Mouse (Mus musculus) lung, embryonic 15.5 days (tissue): ENCODE data around the gene Nfyc. TPM values are rescaled to one million over a fixed set of nuclear protein-coding genes. Genes with fewer than 3 reads are reported as not detected.

Source experiments
- ATAC-seq: fragments of 200-750 bp; cut with Nextera tagmentation; 2 replicates; pipeline ENCODE4 v1.8.0; 2017; ENCODE audit warnings: moderate number of reproducible peaks, borderline replicate concordance; ENCODE audit not compliant: low FRiP score, low TSS enrichment; ENCODE audit errors: extremely low read depth
- H3K27ac ChIP-seq: fragments of 300-500 bp; sonication (generic); 2 replicates; pipeline ENCODE4 v1.5.1; 2015; ENCODE audit warnings: moderate library complexity, mild to moderate bottlenecking, inconsistent platforms
- H3K27me3 ChIP-seq: fragments of 300-500 bp; sonication (generic); 2 replicates; pipeline ENCODE4 v1.6.1; 2015; ENCODE audit warnings: inconsistent platforms
- H3K36me3 ChIP-seq: fragments of 300-500 bp; sonication (generic); 2 replicates; pipeline ENCODE4 v1.6.1; 2015; ENCODE audit warnings: inconsistent platforms
- H3K4me1 ChIP-seq: fragments of 300-500 bp; sonication (generic); 2 replicates; pipeline ENCODE4 v1.6.1; 2015; ENCODE audit warnings: inconsistent platforms
- H3K4me2 ChIP-seq: fragments of 300-500 bp; sonication (generic); 2 replicates; pipeline ENCODE4 v1.6.1; 2015; ENCODE audit warnings: inconsistent platforms, mild to moderate bottlenecking, moderate library complexity
- H3K4me3 ChIP-seq: fragments of 300-500 bp; sonication (generic); 2 replicates; pipeline ENCODE4 v1.5.1; 2015; ENCODE audit warnings: mild to moderate bottlenecking, inconsistent platforms
- H3K9ac ChIP-seq: fragments of 300-500 bp; sonication (generic); 2 replicates; pipeline ENCODE4 v1.6.1; 2015; ENCODE audit warnings: inconsistent platforms
- H3K9me3 ChIP-seq: fragments of 300-500 bp; sonication (generic); 2 replicates; pipeline ENCODE4 v1.6.1; 2016; ENCODE audit warnings: inconsistent platforms
- WGBS: fragments of 180-500 bp; shearing (Covaris S2); methylation state at CpG from one replicate; pipeline ENCODE4 v1.1.7; 2015; 5-methylcytosine and 5-hydroxymethylcytosine counted together
- polyA plus RNA-seq: library from polyadenylated mRNA; unstranded; fragments of >200 nt; fragmentation: Nextera tagmentation; extraction: Ambion mirVana; gene quantifications from 2 replicates; pipeline ENCODE4 v1.2.1, GENCODE M21; 2015

Gene Nfyc
- polyA plus RNA-seq, 1 experiment from 2014 or later, result 99.5 TPM

DNA sequence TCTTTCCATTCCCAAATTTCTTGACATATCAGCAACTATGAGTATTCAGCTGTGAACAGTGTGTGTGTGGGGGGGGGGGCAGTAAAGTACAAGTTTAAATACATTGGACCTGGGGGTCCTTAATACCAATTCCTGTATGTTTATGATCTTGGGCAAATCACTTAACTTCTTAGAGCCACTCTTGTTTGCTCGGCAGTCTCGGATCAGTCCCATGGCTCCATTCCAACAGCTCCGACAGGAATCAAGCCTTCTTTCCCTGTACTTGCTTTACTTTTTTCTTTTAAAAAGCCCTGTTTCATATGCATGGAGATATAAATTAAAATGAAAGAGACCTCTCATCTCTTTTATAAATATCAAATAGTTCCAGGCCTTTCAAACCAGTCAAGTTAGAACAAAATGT lies 30.7 kb downstream of the Nfyc start:
- 13% methylated on average over 3 of the region's 3 CpGs for WGBS
- Histone ChIP-seq H3K9me3 (no peaks in the 10 kb centered on the region), H3K27me3 (no peaks in the 10 kb centered on the region)

GRCm38 (mm10) chr4:120799680-120800166 lies 31.6 kb downstream of the Nfyc start:
- Histone ChIP-seq H3K4me3 (no peak overlapping the region), H3K4me1 (peaks cover 30% of the 10 kb centered on the region), H3K36me3 (0 out of 2 replicates have a peak, but pooled peaks cover 3% of the 10 kb centered on the region), H3K27me3 (no peaks in the 10 kb centered on the region), H3K4me2 (no peak overlapping the region), H3K27ac (no peak overlapping the region), H3K9ac (no peak overlapping the region), H3K9me3 (no peaks in the 10 kb centered on the region)
- WGBS, result 35% methylated on average over 2 of the region's 2 CpGs
- ATAC-seq, result no peak

More for the DNA sequence above, 30.7 kb downstream of the Nfyc start:
- no peak overlapping the region for H3K27ac ChIP-seq
- no peak for ATAC-seq
- peaks cover 28% of the 10 kb centered on the region for H3K4me1 ChIP-seq
- no peak overlapping the region for H3K4me2 ChIP-seq
- 0 out of 2 replicates have a peak, but pooled peaks cover 4% of the 10 kb centered on the region for H3K36me3 ChIP-seq
- H3K4me3 ChIP-seq, result no peak overlapping the region
- no peak overlapping the region for H3K9ac ChIP-seq

DNA sequence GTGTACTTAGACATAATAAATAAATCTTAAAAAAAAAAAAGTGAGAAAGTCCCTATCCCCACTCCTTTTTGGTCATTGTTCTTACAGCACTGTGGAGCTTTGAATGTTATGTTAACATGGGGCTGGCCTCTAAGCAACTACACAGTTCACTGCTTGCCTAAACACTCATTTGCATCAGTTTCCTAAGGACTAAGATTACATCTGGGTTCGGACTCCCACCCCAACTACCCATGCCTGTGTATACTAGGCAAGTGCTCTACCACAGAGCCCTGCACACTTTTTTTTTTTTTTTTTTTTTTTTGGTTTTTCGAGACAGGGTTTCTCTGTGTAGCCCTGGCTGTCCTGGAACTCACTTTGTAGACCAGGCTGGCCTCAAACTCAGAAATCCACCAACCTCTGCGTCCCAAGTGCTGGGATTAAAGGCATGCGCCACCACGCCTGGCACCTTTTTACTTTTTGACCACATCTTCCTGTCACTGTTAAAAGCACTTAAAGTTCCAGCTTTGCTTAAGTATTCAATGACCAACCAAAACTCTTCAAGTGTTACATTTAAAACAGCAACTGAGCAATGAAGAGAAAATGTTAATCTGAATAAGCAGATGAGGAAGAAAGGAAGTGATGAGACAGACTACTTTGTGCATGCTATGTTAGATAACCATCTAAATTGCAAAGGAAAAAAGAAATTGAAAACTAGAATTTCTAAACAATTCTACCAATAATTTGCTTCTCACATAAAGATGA lies 33.2 kb downstream of the Nfyc start:
- H3K9ac ChIP-seq, result no peak overlapping the region

DNA sequence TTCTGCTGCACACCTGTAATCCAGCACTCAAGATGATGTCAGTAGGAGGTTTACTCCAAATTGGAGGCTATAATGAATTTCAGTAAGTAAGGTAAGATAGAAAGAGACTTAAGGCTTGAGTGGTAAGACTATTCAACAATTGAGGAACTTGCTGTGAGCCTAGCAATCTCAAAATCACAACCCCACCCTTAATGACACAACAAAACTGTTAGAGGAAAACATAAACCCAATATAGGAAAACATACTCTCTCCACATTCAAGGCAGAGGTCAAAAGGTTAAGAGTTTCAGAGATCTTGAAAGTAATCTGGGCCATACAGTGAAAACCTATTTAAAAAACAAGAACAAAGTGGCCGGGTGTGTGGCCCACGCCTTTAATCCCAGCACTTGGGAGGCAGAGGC lies 34.7 kb downstream of the Nfyc start:
- 81% methylated on average over 2 of the region's 2 CpGs for WGBS
- peaks cover 34% of the 10 kb centered on the region for H3K4me1 ChIP-seq
- no peak for ATAC-seq

More for the DNA sequence above, 33.2 kb downstream of the Nfyc start:
- H3K27ac ChIP-seq, result no peak overlapping the region
- no peak for ATAC-seq
- H3K4me3 ChIP-seq, result no peak overlapping the region
- no peak overlapping the region for H3K4me2 ChIP-seq
- H3K9me3 ChIP-seq, result no peaks in the 10 kb centered on the region
- H3K36me3 ChIP-seq, result no peaks in the 10 kb centered on the region
- peaks cover 30% of the 10 kb centered on the region for H3K4me1 ChIP-seq
- no peaks in the 10 kb centered on the region for H3K27me3 ChIP-seq
- WGBS, result 86% methylated on average over 5 of the region's 5 CpGs

GRCm38 (mm10) chr4:120795646-120796045 lies 35.7 kb downstream of the Nfyc start:
- Histone ChIP-seq H3K36me3 (no peaks in the 10 kb centered on the region), H3K4me1 (peaks cover 24% of the 10 kb centered on the region), H3K4me2 (no peak overlapping the region), H3K9ac (no peak overlapping the region), H3K27ac (no peak overlapping the region), H3K9me3 (no peaks in the 10 kb centered on the region), H3K4me3 (no peak overlapping the region), H3K27me3 (no peaks in the 10 kb centered on the region)
- 82% methylated on average over 1 of the region's 1 CpGs for WGBS
- ATAC-seq, result no peak

More for the DNA sequence above, 34.7 kb downstream of the Nfyc start:
- no peak overlapping the region for H3K27ac ChIP-seq
- H3K9ac ChIP-seq, result no peak overlapping the region
- H3K4me3 ChIP-seq, result no peak overlapping the region
- no peaks in the 10 kb centered on the region for H3K27me3 ChIP-seq
- no peaks in the 10 kb centered on the region for H3K36me3 ChIP-seq
- H3K9me3 ChIP-seq, result no peaks in the 10 kb centered on the region
- H3K4me2 ChIP-seq, result no peak overlapping the region

DNA sequence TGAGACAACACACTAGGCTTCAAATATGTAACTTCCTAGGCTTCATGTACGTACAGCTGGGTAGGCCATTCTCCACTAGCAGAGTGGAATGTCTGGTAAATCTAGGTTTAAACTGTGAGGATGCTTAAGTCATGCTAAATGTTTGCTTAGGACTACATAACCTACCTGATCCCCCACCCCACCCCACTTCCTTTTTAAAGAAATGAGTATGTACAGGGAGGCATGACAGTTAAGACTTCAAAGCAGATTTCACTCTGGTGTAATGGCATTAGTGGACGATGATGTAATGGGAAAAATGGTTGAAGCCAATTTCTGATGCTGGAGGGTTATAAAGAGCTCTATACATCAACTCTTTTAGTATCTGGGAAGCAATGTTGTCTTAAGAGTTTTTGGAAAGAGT lies 38.5 kb downstream of the Nfyc start:
- H3K27me3 ChIP-seq, result no peaks in the 10 kb centered on the region
- peaks cover 8% of the 10 kb centered on the region for H3K4me1 ChIP-seq
- 60% methylated on average over 2 of the region's 2 CpGs for WGBS
- no peaks in the 10 kb centered on the region for H3K9me3 ChIP-seq
- no peak overlapping the region for H3K4me2 ChIP-seq
- peaks cover 16% of the 10 kb centered on the region for H3K36me3 ChIP-seq
- no peak overlapping the region for H3K9ac ChIP-seq
- peak; percentile 27; the same call in 1 of the 2 replicates for ATAC-seq
- H3K27ac ChIP-seq, result no peak overlapping the region
- H3K4me3 ChIP-seq, result no peak overlapping the region

DNA sequence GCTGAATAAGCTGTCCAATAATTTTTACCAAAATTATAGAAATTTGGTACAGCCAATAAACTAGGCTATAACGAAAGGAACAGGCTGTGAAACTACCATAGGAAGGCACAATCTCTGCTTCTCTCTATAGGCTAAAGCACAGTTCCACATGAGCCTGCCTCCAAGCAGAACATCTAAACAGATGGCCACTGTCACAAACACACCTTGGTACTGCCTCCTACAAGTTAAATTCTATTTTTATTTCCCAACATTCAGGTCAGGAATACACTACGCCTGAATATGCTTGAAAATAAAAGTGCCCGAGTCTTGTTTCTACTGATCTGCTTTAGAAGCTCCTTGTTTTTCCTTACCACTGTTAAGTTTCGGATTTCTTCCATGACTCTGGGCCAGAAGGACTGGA lies 41.3 kb downstream of the Nfyc start:
- Histone ChIP-seq H3K27me3 (no peaks in the 10 kb centered on the region), H3K36me3 (peaks cover 39% of the 10 kb centered on the region), H3K4me2 (no peak overlapping the region), H3K4me1 (peaks cover 4% of the 10 kb centered on the region), H3K9me3 (no peaks in the 10 kb centered on the region), H3K9ac (no peak overlapping the region), H3K4me3 (no peak overlapping the region), H3K27ac (no peak overlapping the region)
- no peak for ATAC-seq
- 87% methylated on average over 4 of the region's 4 CpGs for WGBS

DNA sequence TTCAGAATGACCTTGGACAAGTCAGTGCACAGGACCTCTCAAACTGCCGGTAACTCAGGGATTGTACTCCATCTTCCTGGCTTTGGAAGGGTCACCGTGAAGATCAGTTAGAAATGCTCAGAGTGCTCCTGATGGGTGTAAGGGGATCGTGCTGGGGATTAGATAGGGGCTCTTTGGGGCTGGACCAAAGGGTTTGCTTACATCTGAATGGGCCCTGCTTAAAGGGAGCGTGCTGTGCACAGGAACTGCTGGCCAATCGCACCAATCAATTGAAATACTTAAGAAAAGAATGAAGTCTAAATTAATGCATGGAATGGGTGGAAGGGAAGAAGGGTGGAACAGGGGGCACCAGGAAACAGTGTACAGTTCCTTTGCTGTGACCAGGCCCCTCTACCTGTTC lies 75.6 kb downstream of the Nfyc start:
- H3K4me1 ChIP-seq, result no peaks in the 10 kb centered on the region
- no peak overlapping the region for H3K9ac ChIP-seq
- H3K9me3 ChIP-seq, result no peaks in the 10 kb centered on the region
- no peak overlapping the region for H3K27ac ChIP-seq
- peaks cover 38% of the 10 kb centered on the region for H3K36me3 ChIP-seq
- H3K4me2 ChIP-seq, result no peak overlapping the region
- WGBS, result 69% methylated on average over 5 of the region's 5 CpGs
- ATAC-seq, result no peak
- H3K27me3 ChIP-seq, result peaks cover 13% of the 10 kb centered on the region; the same call in 1 of the 2 replicates
- H3K4me3 ChIP-seq, result no peak overlapping the region

GRCm38 (mm10) chr4:120755299-120755698 lies 76.1 kb downstream of the Nfyc start:
- no peak overlapping the region for H3K4me3 ChIP-seq
- H3K27ac ChIP-seq, result no peak overlapping the region
- no peaks in the 10 kb centered on the region for H3K9me3 ChIP-seq
- 0% methylated on average over 1 of the region's 1 CpGs for WGBS
- peaks cover 17% of the 10 kb centered on the region for H3K27me3 ChIP-seq
- peaks cover 33% of the 10 kb centered on the region for H3K36me3 ChIP-seq
- ATAC-seq, result no peak
- H3K9ac ChIP-seq, result no peak overlapping the region
- no peak overlapping the region for H3K4me2 ChIP-seq
- H3K4me1 ChIP-seq, result no peaks in the 10 kb centered on the region

DNA sequence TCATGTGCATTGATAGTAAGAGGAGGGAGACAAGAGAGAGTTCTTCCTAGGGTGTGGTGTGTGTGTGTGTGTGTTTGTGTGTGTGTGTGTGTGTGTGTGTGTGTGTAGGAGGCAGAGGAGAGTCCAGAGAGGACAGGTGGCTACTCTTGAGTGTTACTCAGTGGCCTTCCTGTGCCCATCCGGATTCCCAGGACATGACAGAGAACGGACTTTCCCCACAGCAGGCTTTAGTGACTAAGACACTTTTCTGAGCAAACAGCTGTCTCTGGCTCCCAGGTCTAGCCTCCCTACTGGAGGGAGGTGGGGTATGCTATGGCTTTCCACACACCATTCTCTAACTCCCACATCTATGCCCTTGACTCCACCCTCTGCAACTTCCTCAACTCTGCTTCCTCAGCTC lies 81.8 kb downstream of the Nfyc start:
- no peak for ATAC-seq
- peaks cover 66% of the 10 kb centered on the region for H3K27me3 ChIP-seq
- H3K9me3 ChIP-seq, result no peaks in the 10 kb centered on the region
- no peak overlapping the region for H3K4me3 ChIP-seq
- peaks cover 20% of the 10 kb centered on the region for H3K4me1 ChIP-seq
- H3K36me3 ChIP-seq, result no peaks in the 10 kb centered on the region
- no peak overlapping the region for H3K9ac ChIP-seq
- H3K27ac ChIP-seq, result no peak overlapping the region
- WGBS, result 24% methylated on average over 2 of the region's 2 CpGs
- H3K4me2 ChIP-seq, result no peak overlapping the region

DNA sequence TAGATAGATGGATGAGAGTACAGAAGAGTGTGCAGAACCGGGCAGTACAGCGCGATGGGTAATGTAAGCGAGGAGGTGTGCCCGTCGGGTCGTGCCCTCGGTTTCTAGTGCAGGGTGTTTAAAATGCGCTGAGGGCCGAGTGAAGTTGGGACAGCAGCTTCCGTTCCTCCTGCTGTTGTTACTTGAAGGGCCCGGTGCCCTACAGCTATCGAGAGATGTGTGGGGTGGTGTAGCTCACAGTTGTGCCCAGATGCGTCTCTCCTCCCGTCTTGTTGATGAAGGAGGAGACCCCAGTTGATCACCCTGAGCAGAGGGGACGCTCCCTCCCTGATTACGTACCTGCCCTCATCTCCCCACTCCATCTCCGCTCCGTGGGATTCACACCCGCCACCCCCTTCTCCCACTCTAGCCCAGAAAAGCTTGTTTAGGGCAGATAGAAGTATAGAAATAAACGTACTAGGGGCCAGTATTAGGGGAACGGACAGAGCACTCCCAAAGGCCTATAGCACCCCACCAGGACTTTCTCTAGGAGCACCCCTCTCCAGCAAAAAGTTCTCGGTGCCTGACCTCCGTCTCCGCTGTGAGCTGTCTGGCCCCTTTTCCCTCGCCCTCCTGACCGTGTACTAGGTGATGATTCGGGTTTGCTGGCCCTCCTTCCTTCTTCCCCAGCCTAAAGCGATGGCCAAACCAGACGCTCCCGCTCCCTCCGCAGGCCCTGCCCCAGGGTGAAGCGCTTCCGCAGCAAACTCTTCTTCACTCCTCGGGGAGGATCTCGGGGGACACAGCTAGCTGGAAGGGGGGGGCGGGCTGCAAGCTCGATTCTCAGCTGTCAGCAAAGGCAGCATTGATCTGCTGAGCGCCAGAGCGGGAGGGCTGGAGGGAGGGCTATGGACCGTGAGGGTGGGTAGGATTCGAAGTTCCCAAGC lies 83.2 kb downstream of the Nfyc start, which contains the start of gene Kcnq4:
Gene Kcnq4, minus strand, starts transcription at position 672 of the 926 bp plus-strand sequence.
- WGBS, result 5% methylated on average over 42 of the region's 42 CpGs
- Histone ChIP-seq H3K36me3 (no peaks in the 10 kb centered on the region), H3K4me2 (peak within 1 kb of the TSS; percentile 99), H3K27ac (no peak within 1 kb of the TSS), H3K9ac (peak within 1 kb of the TSS; percentile 10; the same call in 1 of the 2 replicates), H3K9me3 (no peaks in the 10 kb centered on the region), H3K27me3 (peaks cover 66% of the 10 kb centered on the region), H3K4me1 (peaks cover 24% of the 10 kb centered on the region), H3K4me3 (peak within 1 kb of the TSS; percentile 64)
- ATAC-seq, result no peak
